Mouse (Mus musculus): ENCODE results near the gene Selplg. TPM values are rescaled to one million over a fixed set of nuclear protein-coding genes. Genes with fewer than 3 reads are reported as not detected.

Selplg gene
- polyA plus RNA-seq, 1 experiment from 2014 or later, result 205 TPM

GRCm38 (mm10) chr5:113772905-113773519 is 59.4 kb downstream of the Selplg start:
- no peak for DNase-seq (ENCODE audit: low spot score)

GRCm38 (mm10) chr5:113772450-113772895 is 60.0 kb downstream of the Selplg start, which contains the start of the genes Sart3 and Iscu:
Gene Sart3, minus strand, starts transcription at chr5:113772510.
Gene Iscu, plus strand, starts transcription at chr5:113772748.
- peak; percentile 96 for DNase-seq (ENCODE audit: low spot score)

- DNase-seq (ENCODE audit: low spot score), result peak; percentile 91
Observed at GRCm38 (mm10) chr5:113771213-113772162, 61.0 kb downstream of the Selplg start.

- DNase-seq (ENCODE audit: low spot score), result no peak
Observed at GRCm38 (mm10) chr5:113768806-113769205, 63.6 kb downstream of the Selplg start.

Other genes with a start within 250 kb of the Selplg start
- gene Cmklr1, start 182.2 kb downstream of the Selplg start, polyA plus RNA-seq (2015; fragmentation: Nextera tagmentation; extraction: Ambion mirVana), result 2.9 and 3.8 TPM in 2 replicates
- not detected in 2 replicates for gene 1700069L16Rik, start 107.9 kb downstream of the Selplg start, polyA plus RNA-seq (2015; fragmentation: Nextera tagmentation; extraction: Ambion mirVana)
- gene Ficd, start 96.8 kb downstream of the Selplg start, polyA plus RNA-seq (2015; fragmentation: Nextera tagmentation; extraction: Ambion mirVana), result 6.0 and 6.3 TPM in 2 replicates
- gene Sart3, start 60.1 kb downstream of the Selplg start, polyA plus RNA-seq (2015; fragmentation: Nextera tagmentation; extraction: Ambion mirVana), result 29.4 and 34.4 TPM in 2 replicates
- 146 and 152 TPM in 2 replicates for gene Iscu, start 59.9 kb downstream of the Selplg start, polyA plus RNA-seq (2015; fragmentation: Nextera tagmentation; extraction: Ambion mirVana)
- 6.1 and 7.0 TPM in 2 replicates for gene Tmem119, start 32.1 kb downstream of the Selplg start, polyA plus RNA-seq (2015; fragmentation: Nextera tagmentation; extraction: Ambion mirVana)
- 71.3 and 75.3 TPM in 2 replicates for gene Coro1c, start 76.1 kb upstream of the Selplg start, polyA plus RNA-seq (2015; fragmentation: Nextera tagmentation; extraction: Ambion mirVana)
- 4.2 and 4.4 TPM in 2 replicates for gene Ssh1, start 161.2 kb upstream of the Selplg start, polyA plus RNA-seq (2015; fragmentation: Nextera tagmentation; extraction: Ambion mirVana)
- 0.08 and 0.16 TPM in 2 replicates for gene Dao, start 171.1 kb upstream of the Selplg start, polyA plus RNA-seq (2015; fragmentation: Nextera tagmentation; extraction: Ambion mirVana)
- gene Usp30, start 232.8 kb upstream of the Selplg start, polyA plus RNA-seq (2015; fragmentation: Nextera tagmentation; extraction: Ambion mirVana), result 7.4 and 8.8 TPM in 2 replicates

All from thymus, postnatal 0 days (tissue).